ENCODE assay signal across 24 mouse cellular contexts in the genomic region with DNA sequence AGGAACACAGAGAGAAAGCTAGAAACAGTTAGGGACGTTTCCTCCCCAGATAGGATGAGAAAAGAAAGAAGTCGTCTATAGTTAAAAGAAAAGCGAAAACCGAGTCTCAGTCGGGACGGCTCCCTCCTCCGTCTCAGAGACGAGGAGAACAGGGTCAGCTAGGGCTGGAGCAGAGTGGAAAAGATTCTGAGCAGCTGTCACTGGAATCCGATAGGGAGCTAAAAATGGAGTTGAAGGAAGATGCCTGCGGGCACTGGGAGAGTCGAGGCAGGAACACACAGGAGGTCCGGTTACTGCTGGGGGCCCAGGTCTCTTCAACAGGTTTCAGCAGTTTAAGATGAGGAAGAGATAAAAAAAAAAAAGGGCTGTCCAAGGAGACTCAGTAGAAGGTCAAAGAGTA.
DNase-seq lines count a peak whose midpoint lies in the region; ATAC-seq lines count a peak whose summit lies in the region.
"Had no signal": no experiment of that assay in that cellular context is flagged by ENCODE, and none has a peak within 500 bp of the region (broad histone marks: within the 10 kb centered on the region; RNA-seq: fewer than 3 reads in every experiment).

No protein-coding gene starts in this region.

- H3K9ac ChIP-seq in heart, embryonic 14.5 days (ENCODE audit: low read length): 0 out of 2 replicates have a peak overlapping the region, but pooled peaks have one; percentile 14
- H3K9ac ChIP-seq: embryonic facial prominence, embryonic 12.5 days; forebrain, embryonic 12.5 days; hindbrain, embryonic 15.5 days; intestine, embryonic 15.5 days; limb, embryonic 15.5 days; liver, embryonic 15.5 days; neural tube, embryonic 13.5 days had no signal

- H3K9me3 ChIP-seq in heart, embryonic 14.5 days (ENCODE audit: control insufficient read depth, low read length): no peaks in the 10 kb centered on the region
- H3K9me3 ChIP-seq: embryonic facial prominence, embryonic 12.5 days; forebrain, embryonic 12.5 days; hindbrain, embryonic 15.5 days; intestine, embryonic 15.5 days; limb, embryonic 15.5 days; liver, embryonic 15.5 days; neural tube, embryonic 13.5 days had no signal

- H3K4me3 ChIP-seq in heart, embryonic 14.5 days (ENCODE audit: control insufficient read depth in 1 of 2, insufficient read depth in 1 of 2, low read depth in 1 of 2, low read length in 2 of 2): 0 out of 4 replicates have a peak overlapping the region, but pooled peaks of 1 of the 2 experiments have one; percentile 12
- H3K4me3 ChIP-seq: embryonic facial prominence, embryonic 12.5 days; erythroblast, embryonic 14.5 days; forebrain, embryonic 12.5 days; hindbrain, embryonic 15.5 days; intestine, embryonic 15.5 days; limb, embryonic 15.5 days; liver, embryonic 15.5 days; neural tube, embryonic 13.5 days had no signal

- H3K4me2 ChIP-seq in heart, embryonic 14.5 days (ENCODE audit: low read length): peak overlapping the region; percentile 46
- H3K4me2 ChIP-seq: embryonic facial prominence, embryonic 12.5 days; forebrain, embryonic 12.5 days; hindbrain, embryonic 15.5 days; intestine, embryonic 15.5 days; limb, embryonic 15.5 days; liver, embryonic 15.5 days; neural tube, embryonic 13.5 days had no signal

- H3K27me3 ChIP-seq in heart, embryonic 14.5 days (ENCODE audit: control insufficient read depth, insufficient read depth, low read length): no peaks in the 10 kb centered on the region
- H3K27me3 ChIP-seq: embryonic facial prominence, embryonic 12.5 days; forebrain, embryonic 12.5 days; hindbrain, embryonic 15.5 days; intestine, embryonic 15.5 days; limb, embryonic 15.5 days; liver, embryonic 15.5 days; neural tube, embryonic 13.5 days had no signal

- H3K4me1 ChIP-seq in heart, embryonic 14.5 days (ENCODE audit: control insufficient read depth in 2 of 2, insufficient read depth in 2 of 2, low read length in 2 of 2): peaks cover 16 to 18% of the 10 kb centered on the region in 2 experiments
- H3K4me1 ChIP-seq: embryonic facial prominence, embryonic 12.5 days; intestine, embryonic 15.5 days; limb, embryonic 15.5 days had no signal

- intact Hi-C loops in heart, postnatal 14 days (cut with DNase I): no loop called here

- peak; percentile 66 for DNase-seq in gastrocnemius, adult 18-20 months (ENCODE audit: low spot score)
- DNase-seq in gastrocnemius, postnatal 10 days: no peak
- DNase-seq in heart, postnatal 14 days: no peak
- DNase-seq in lung, postnatal 10 days: peak; percentile 19
- no peak for DNase-seq in lung, postnatal 14 days
- no peak for DNase-seq in ovary, adult 18-20 months (ENCODE audit: low spot score)
- DNase-seq in kidney, postnatal 25 days: no peak
- DNase-seq: adrenal gland, postnatal 14 days; cerebellum, adult 9-11 months; kidney, adult 8-10 months; kidney, postnatal 10 days; left cerebral cortex, postnatal 4 days; midbrain, embryonic 14.5 days; thymus, postnatal 14 days had no signal

- 19% methylated on average over 12 of the region's 12 CpGs for WGBS in heart, embryonic 14.5 days

- no peak overlapping the region for H3K27ac ChIP-seq in heart, embryonic 14.5 days (replicated peaks in 1 of 2; ENCODE audit: control insufficient read depth in 1 of 2, insufficient read depth in 1 of 2, low read depth in 2 of 2, low read length in 2 of 2)
- H3K27ac ChIP-seq: embryonic facial prominence, embryonic 12.5 days; forebrain, embryonic 12.5 days; hindbrain, embryonic 15.5 days; intestine, embryonic 15.5 days; limb, embryonic 15.5 days; liver, embryonic 15.5 days; neural tube, embryonic 13.5 days had no signal

- ATAC-seq in heart, embryonic 14.5 days (ENCODE audit: insufficient number of reproducible peaks, insufficient read depth, low FRiP score, low read depth): no peak
- ATAC-seq: CD4-positive, CD25-positive, alpha-beta regulatory T cell, adult 4 months; intestine, embryonic 15.5 days had no signal

- H3K36me3 ChIP-seq in heart, embryonic 14.5 days (ENCODE audit: control insufficient read depth, insufficient read depth, low read length): no peaks in the 10 kb centered on the region
- H3K36me3 ChIP-seq: embryonic facial prominence, embryonic 12.5 days; forebrain, embryonic 12.5 days; hindbrain, embryonic 15.5 days; intestine, embryonic 15.5 days; limb, embryonic 15.5 days; liver, embryonic 15.5 days; neural tube, embryonic 13.5 days had no signal

Comparison
In these comparisons a context has a peak if more than half of its experiments do, and no peak if none do; other contexts are left out.
1. DNase-seq: peak in gastrocnemius, adult 18-20 months (single experiment) and lung, postnatal 10 days (single experiment); none in gastrocnemius, postnatal 10 days (single experiment), heart, postnatal 14 days (0 of 2), lung, postnatal 14 days (single experiment), ovary, adult 18-20 months (single experiment) and kidney, postnatal 25 days (0 of 2).